Mouse (Mus musculus) MEL (cell line): Measurements from ENCODE around the gene Eif2ak1.

Experiments used
- CHD2 ChIP-seq: IDR thresholded peaks from 2 replicates; pipeline ENCODE4 v1.6.1; 2011; ENCODE audit warnings: low read length, improper control_type of control experiment
- CTCF ChIP-seq, 3 experiments: IDR thresholded peaks in 2 of 3; conservative IDR thresholded peaks in 1 of 3; 2 replicates each; pipeline ENCODE4 v1.5.1; 2011 to 2012; ENCODE audit warnings: low read length in 3 of 3, low read depth in 2 of 3, mild to moderate bottlenecking in 2 of 3, improper control_type of control experiment in 1 of 3, inconsistent platforms in 1 of 3, mixed read lengths in 1 of 3, moderate library complexity in 1 of 3; ENCODE audit not compliant: control insufficient read depth in 1 of 3, insufficient read depth in 1 of 3, poor library complexity in 1 of 3, severe bottlenecking in 1 of 3
- ETS1 ChIP-seq: IDR thresholded peaks from 2 replicates; pipeline ENCODE4 v1.6.1; 2012; ENCODE audit warnings: low read depth, mild to moderate bottlenecking, inconsistent platforms, low read length, improper control_type of control experiment, moderate library complexity
- HCFC1 ChIP-seq: IDR thresholded peaks from 2 replicates; pipeline ENCODE4 v1.6.1; 2012; ENCODE audit warnings: low read depth, mild to moderate bottlenecking, inconsistent platforms, low read length, improper control_type of control experiment, moderate library complexity
- MAFK ChIP-seq: IDR thresholded peaks from 2 replicates; pipeline ENCODE4 v1.6.1; 2011; ENCODE audit warnings: low read depth, mild to moderate bottlenecking, low read length, improper control_type of control experiment, borderline replicate concordance
- POLR2AphosphoS5 ChIP-seq: IDR thresholded peaks from 2 replicates; pipeline ENCODE4 v1.6.1; 2012; ENCODE audit warnings: low read depth, borderline replicate concordance, mild to moderate bottlenecking, inconsistent platforms, low read length, moderate library complexity, mixed read lengths
- RAD21 ChIP-seq: IDR thresholded peaks from 2 replicates; pipeline ENCODE4 v1.6.1; 2011; ENCODE audit warnings: mild to moderate bottlenecking, low read depth, low read length, improper control_type of control experiment
- SMC3 ChIP-seq: IDR thresholded peaks from 2 replicates; pipeline ENCODE4 v1.6.1; 2011; ENCODE audit warnings: low read depth, low read length, improper control_type of control experiment
- USF1 ChIP-seq: IDR thresholded peaks from 2 replicates; pipeline ENCODE4 v1.6.1; 2014; ENCODE audit warnings: low read depth, mild to moderate bottlenecking, inconsistent platforms, low read length, improper control_type of control experiment, moderate library complexity

DNA sequence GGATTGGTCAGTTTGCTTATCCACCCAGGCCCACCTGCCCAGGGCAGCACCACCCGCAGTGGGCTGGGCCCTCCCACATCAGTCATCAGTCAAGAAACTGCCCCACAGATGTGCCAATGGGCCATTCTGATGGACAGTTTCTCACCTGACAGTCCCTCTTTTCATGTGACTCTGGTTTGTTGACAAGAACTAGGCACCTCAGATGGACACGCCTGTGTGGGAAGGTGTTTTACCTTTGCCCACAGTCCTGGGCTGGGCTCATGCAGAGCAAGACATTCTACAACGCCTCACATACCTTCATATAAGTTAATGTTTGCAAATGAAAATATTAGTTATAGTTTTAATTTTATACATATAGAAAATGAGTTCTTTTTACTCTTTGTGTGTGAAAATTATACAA, 100.5 kb downstream of the Eif2ak1 start:
- TF ChIP-seq CTCF (IDR thresholded peaks at IDR 0.05 in 2 of 3, conservative IDR thresholded peaks at IDR 0.05 in 1 of 3; ENCODE audit: control insufficient read depth in 1 of 3, insufficient read depth in 1 of 3, low read depth in 2 of 3, low read length in 3 of 3, poor library complexity in 1 of 3, severe bottlenecking in 1 of 3) (no peak), MAFK (no peak), SMC3 (no peak), HCFC1 (no peak), CHD2 (no peak), POLR2AphosphoS5 (no peak), ETS1 (no peak), RAD21 (no peak), USF1 (no peak)
